Mouse (Mus musculus) brain, embryonic 18.5 days (tissue): ENCODE data around the gene Gm45799.

Experiments used
- DNase-seq: peaks from one replicate; pipeline ENCODE4 v3.0.0-alpha.2; 2012; ENCODE audit warnings: low read depth, low spot score

The Gm45799 gene

DNA sequence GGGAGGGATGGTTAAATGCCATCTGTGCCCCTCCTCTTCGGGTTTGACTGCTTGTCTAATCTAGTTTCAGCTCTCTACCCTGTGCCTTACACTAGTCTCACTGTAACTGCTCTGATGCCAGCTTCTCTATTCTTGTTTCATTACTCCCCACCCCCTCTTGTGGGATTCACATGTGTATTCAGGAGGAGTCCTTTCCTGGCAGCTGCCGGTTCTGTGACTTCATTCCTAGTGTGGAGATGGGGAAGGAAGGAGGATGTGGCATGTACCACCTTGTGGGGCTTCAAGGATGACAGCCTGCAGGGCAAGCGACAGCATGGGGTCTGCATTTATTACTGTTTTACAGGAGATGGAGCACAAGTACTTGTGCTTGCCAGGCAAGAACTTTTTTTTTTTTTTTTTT is 1.6 kb downstream of the Gm45799 start:
- DNase-seq: no peak

DNA sequence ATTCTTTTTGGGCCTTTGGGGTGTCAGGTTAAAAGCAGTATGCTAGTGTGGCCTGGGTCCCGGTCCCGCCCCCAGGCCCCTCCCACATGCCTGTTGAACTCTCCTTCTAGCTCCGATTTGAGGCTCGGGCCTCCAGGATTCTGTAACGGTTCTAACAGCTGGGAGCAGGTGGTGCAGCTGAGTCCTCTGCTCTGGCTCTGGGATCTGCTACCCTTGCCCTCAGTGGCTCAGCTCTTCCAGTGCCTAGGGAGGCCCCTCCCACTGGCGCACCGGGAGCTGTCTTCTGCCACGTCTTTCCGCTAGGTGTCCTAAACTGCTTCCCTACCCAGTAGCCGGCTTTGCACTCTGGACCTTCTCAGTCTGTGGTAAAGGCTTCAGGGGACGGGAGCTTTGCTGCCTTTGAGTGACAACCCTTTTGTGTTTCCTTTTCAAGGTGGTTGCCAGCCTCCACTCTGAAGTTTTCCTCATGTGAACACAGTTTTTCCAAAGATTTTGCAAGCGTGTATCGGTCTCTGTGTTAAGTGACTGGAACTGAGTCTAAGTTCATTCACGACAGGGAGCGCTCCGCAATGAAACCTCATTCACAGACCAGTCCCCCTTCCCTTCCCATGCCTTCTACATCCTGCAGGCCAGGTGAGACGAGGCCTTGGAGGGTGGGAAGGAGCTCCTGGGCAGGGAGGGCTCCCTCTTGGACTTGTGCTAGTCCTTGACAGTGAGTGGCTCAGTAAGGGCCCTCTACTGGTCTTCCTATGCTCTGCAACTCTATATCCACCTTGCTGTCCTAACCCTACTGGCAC is 10.5 kb downstream of the Gm45799 start, which contains the start of gene Dnhd1:
Gene Dnhd1 (plus strand): TSS at position 189 of the 797 bp plus-strand sequence.
- no peak for DNase-seq

- DNase-seq: no peak
Measured at GRCm38 (mm10) chr7:105685541-105686197, 45.3 kb downstream of the Gm45799 start.

- DNase-seq: no peak
Measured at GRCm38 (mm10) chr7:105690875-105691274, 50.5 kb downstream of the Gm45799 start.

GRCm38 (mm10) chr7:105703184-105703583 is 62.8 kb downstream of the Gm45799 start:
- no peak for DNase-seq

DNA sequence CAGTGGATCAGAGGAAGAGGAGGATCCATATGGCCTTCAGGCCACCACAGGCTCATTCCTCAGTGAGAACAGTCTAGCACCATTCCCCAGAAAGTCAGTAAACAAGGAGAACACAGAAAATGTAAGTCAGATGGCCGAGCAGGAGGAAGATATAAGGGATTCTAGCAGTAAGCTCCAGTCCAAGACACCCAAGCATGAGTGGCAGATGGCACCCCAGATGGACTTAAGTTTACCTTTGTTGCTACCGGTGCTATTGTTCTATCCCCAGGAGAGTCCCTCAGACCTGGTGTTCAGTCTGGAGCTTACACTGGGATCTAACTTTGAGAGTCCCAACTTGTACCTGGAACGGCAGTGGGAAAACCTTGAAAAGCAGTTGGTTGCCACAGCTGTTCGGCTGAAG is 63.5 kb downstream of the Gm45799 start:
- DNase-seq: no peak

DNA sequence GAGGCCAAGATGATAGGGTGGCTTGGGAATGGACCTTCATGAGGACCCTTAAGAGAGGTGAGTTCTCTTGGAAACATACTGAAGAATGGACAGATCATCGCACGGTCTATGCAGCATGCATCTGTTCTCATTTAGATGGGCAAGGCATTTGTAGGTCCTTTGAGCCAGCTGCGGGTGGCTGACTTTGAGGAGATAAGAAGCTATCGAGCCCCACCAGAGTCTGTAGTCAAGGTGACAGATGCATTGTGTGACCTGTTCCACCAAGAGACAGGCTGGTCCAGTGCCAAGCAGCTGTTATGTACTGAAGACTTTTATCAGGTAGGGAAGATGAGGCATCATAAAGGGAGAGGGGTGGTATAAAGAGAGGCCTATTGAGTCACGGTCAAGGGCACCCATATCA is 68.4 kb downstream of the Gm45799 start:
- DNase-seq: no peak

GRCm38 (mm10) chr7:105715366-105715765 is 75.0 kb downstream of the Gm45799 start:
- DNase-seq: no peak

DNA sequence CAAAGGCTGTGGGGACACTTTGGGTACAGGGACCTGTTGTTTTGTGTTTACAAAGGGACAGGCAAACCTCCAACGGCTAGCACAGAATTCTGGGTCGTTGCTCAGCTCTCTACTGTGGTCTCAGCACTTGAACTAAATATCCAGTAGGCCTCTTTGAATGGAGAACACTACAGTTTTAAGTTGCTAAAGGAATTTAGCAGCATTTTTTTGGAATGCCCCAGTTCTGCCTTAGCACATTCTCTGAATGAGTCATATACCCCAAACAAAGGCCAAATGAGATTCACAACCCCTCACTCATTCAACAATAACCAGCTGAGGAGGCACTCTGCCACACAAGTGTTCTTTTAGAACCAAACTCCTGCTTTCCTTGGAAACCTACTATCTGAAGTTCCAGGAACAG is 81.6 kb downstream of the Gm45799 start:
- no peak for DNase-seq

- no peak for DNase-seq
Measured at GRCm38 (mm10) chr7:105726144-105726979, 86.0 kb downstream of the Gm45799 start.

- no peak for DNase-seq
Measured at GRCm38 (mm10) chr7:105726980-105727325, 86.6 kb downstream of the Gm45799 start.

GRCm38 (mm10) chr7:105728701-105729428 is 88.5 kb downstream of the Gm45799 start:
- DNase-seq: no peak

DNA sequence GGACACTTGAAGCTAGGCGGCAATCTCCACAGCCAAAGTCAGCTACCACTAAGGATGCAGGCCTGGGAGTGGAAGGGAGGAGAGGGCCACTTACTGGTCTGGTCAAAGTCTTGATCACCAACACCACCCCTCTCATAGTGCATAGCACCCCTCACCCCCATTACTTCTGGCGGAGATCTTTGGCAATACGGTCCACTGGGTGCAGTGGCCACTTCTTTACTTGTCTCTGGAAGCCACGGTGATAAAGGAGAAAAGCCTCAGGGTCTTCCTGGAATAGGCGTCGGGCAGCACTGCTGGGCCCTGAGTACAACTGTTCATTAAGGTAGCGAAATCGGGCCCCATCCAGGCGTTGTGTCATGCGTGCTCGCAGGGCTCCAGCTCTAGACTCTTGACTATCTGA is 93.5 kb downstream of the Gm45799 start:
- DNase-seq: no peak
